Mouse (Mus musculus) megakaryocyte, embryonic 14.5 days (primary cell): ENCODE measurements around the gene Rsph9. TPM values are rescaled to one million over a fixed set of nuclear protein-coding genes. Genes with fewer than 3 reads are reported as not detected.

Source experiments
- H3K27me3 ChIP-seq: replicated peaks from 2 replicates; pipeline ENCODE3; 2012; ENCODE audit warnings: inconsistent platforms
- H3K36me3 ChIP-seq: replicated peaks from 2 replicates; pipeline ENCODE3; 2012; ENCODE audit warnings: low read length, inconsistent platforms, mixed read lengths
- H3K4me1 ChIP-seq: 2 replicates; pipeline ENCODE4 v1.6.1; 2012; ENCODE audit warnings: inconsistent platforms
- H3K4me3 ChIP-seq: replicated peaks from 2 replicates; pipeline ENCODE3; 2012; ENCODE audit warnings: moderate library complexity, mild to moderate bottlenecking, inconsistent platforms
- H3K9me3 ChIP-seq: 2 replicates; pipeline ENCODE4 v1.6.1; 2012; ENCODE audit warnings: inconsistent platforms
- FLI1 ChIP-seq: IDR thresholded peaks from 2 replicates; pipeline ENCODE4 v1.6.1; 2012; ENCODE audit warnings: low read length, inconsistent platforms, mixed read lengths
- GATA1 ChIP-seq: IDR thresholded peaks from 3 replicates; pipeline ENCODE4 v1.6.1; 2012; ENCODE audit warnings: mixed read lengths, low read length, inconsistent platforms, borderline replicate concordance
- polyA plus RNA-seq: library from polyadenylated mRNA; stranded (reverse); fragments of >175 nt; gene quantifications from 2 replicates; pipeline ENCODE4 v1.2.3, GENCODE M21; 2012; ENCODE audit warnings: low replicate concordance; ENCODE audit not compliant: insufficient read depth

Gene Rsph9
- polyA plus RNA-seq, 1 experiment = not detected

- peaks cover 4% of the 10 kb centered on the region for H3K9me3 ChIP-seq
- H3K27me3 ChIP-seq = peaks cover 23% of the 10 kb centered on the region
- no peak overlapping the region for H3K4me3 ChIP-seq
- H3K36me3 ChIP-seq = no peaks in the 10 kb centered on the region
- H3K4me1 ChIP-seq = peaks cover 20% of the 10 kb centered on the region
- TF ChIP-seq FLI1 (no peak), GATA1 (no peak)
Measured at GRCm38 (mm10) chr17:46081042-46081441, 63.0 kb downstream of the Rsph9 start.

GRCm38 (mm10) chr17:46080388-46080787, 63.6 kb downstream of the Rsph9 start:
- TF ChIP-seq GATA1 (no peak), FLI1 (no peak)
- Histone ChIP-seq H3K4me3 (no peak overlapping the region), H3K4me1 (peaks cover 26% of the 10 kb centered on the region), H3K36me3 (no peaks in the 10 kb centered on the region), H3K9me3 (peaks cover 4% of the 10 kb centered on the region), H3K27me3 (peaks cover 23% of the 10 kb centered on the region)

DNA sequence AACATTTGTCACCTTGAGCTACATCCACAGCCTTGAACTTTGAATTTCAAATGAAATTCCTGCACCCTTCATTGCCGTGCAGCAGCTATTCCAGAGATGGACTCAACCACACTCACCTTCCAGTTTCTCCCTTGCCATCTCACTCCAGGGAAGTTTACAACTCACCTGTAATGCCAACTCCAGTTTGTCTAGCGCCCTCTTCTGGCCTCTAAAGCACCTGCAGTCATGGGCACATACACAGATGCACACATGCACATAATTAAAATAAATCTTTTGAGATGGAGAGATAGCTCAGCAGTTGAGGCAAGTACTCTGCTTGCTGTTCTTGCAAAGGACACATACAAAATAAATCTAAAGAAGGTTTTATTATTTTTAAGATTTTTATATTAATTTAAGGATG, 65.0 kb downstream of the Rsph9 start:
- TF ChIP-seq FLI1 = no peak
- no peak for TF ChIP-seq GATA1
- H3K36me3 ChIP-seq = no peaks in the 10 kb centered on the region
- no peak overlapping the region for H3K4me3 ChIP-seq
- peaks cover 35% of the 10 kb centered on the region for H3K4me1 ChIP-seq
- H3K9me3 ChIP-seq = peaks cover 4% of the 10 kb centered on the region
- peaks cover 13% of the 10 kb centered on the region for H3K27me3 ChIP-seq

DNA sequence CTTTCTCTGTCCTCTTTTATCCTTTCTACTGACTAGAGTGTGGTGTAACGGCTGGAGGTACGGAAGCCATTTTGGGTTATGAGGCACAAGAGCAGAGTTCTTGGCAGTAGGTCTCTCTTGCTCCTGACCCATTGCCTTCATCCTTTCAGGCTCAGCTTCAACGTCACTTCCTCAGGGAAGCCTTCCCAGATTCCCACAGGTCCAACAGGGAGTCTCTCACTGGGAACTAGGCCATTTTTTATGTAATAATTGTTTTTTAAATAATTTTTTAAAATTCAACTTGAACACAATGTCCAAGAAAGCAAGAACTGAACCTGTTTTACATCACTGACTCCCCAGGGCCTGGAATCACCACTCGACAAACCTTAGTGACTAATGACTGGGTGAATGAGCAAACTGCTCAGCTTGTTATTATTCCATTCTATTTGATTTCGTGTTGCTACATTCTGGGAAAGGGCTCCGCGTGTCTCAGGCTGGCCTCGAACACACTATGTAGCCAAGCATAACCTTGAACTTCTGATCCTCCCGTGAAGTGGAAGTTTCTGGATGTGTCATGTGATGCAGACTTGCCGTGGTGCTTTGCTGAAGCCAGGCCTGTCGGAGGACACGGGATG, 66.0 kb downstream of the Rsph9 start:
- TF ChIP-seq GATA1 (no peak), FLI1 (no peak)
- no peak overlapping the region for H3K4me3 ChIP-seq
- peaks cover 4% of the 10 kb centered on the region for H3K9me3 ChIP-seq
- H3K4me1 ChIP-seq = peaks cover 36% of the 10 kb centered on the region
- peaks cover 10% of the 10 kb centered on the region for H3K27me3 ChIP-seq
- no peaks in the 10 kb centered on the region for H3K36me3 ChIP-seq

GRCm38 (mm10) chr17:46076260-46076551, 67.8 kb downstream of the Rsph9 start:
- H3K9me3 ChIP-seq = peaks cover 4% of the 10 kb centered on the region
- H3K4me1 ChIP-seq = peaks cover 50% of the 10 kb centered on the region
- H3K36me3 ChIP-seq = no peaks in the 10 kb centered on the region
- H3K27me3 ChIP-seq = peaks cover 3% of the 10 kb centered on the region
- no peak overlapping the region for H3K4me3 ChIP-seq
- TF ChIP-seq GATA1 = no peak
- no peak for TF ChIP-seq FLI1

DNA sequence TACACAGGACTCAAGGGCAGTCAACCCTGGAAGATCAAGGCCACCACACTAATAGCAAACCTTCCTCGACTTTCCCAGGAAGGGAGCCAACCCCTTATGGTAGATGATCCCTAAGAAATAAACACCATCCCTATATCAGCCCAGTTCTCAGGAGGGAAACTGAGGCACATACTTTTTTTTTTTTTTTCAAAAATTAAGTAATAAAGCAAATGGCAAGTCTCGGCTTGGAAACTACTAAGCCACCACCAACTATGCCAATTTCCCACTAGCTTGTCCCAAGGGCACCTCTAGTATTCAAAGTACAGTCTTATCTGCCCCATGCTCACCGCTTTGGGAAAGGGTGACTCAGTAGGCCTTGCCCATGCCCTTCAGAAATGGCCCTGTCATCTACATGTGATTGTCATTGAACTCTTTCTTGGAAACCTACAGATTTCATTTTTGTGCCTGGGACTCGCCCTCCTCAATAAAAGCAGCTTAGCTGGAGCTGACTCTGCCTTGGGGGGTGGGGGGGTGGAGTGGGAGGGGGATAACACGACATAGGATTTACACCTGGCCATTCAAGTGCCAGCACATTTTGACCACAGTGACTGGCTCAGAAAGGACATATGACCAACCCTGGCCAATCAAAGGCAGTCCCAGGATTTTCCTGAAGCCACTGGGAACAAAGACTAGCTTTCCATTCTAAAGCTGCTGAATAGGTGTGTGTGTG, 68.3 kb downstream of the Rsph9 start:
- no peak; the same call in 2 of the 3 replicates for TF ChIP-seq GATA1
- TF ChIP-seq FLI1 = no peak
- H3K4me1 ChIP-seq = peaks cover 54% of the 10 kb centered on the region
- peaks cover 4% of the 10 kb centered on the region for H3K9me3 ChIP-seq
- no peaks in the 10 kb centered on the region for H3K36me3 ChIP-seq
- no peak overlapping the region for H3K4me3 ChIP-seq
- H3K27me3 ChIP-seq = peaks cover 3% of the 10 kb centered on the region

- Histone ChIP-seq H3K27me3 (no peaks in the 10 kb centered on the region), H3K4me3 (peak overlapping the region; percentile 73), H3K36me3 (no peaks in the 10 kb centered on the region), H3K4me1 (peaks cover 60% of the 10 kb centered on the region), H3K9me3 (peaks cover 4% of the 10 kb centered on the region)
- TF ChIP-seq FLI1 = no peak
- TF ChIP-seq GATA1 = no peak
Measured at GRCm38 (mm10) chr17:46075116-46075485, 68.9 kb downstream of the Rsph9 start.

- no peaks in the 10 kb centered on the region for H3K36me3 ChIP-seq
- peaks cover 65% of the 10 kb centered on the region for H3K4me1 ChIP-seq
- peak overlapping the region; percentile 90 for H3K4me3 ChIP-seq
- no peaks in the 10 kb centered on the region for H3K27me3 ChIP-seq
- TF ChIP-seq GATA1 = no peak
- no peak for TF ChIP-seq FLI1
- peaks cover 4% of the 10 kb centered on the region for H3K9me3 ChIP-seq
Measured at GRCm38 (mm10) chr17:46074398-46075115, 69.5 kb downstream of the Rsph9 start.

GRCm38 (mm10) chr17:46073730-46074301, 70.2 kb downstream of the Rsph9 start:
- Histone ChIP-seq H3K36me3 (no peaks in the 10 kb centered on the region), H3K27me3 (no peaks in the 10 kb centered on the region), H3K4me1 (peaks cover 70% of the 10 kb centered on the region), H3K4me3 (peak overlapping the region; percentile 90), H3K9me3 (peaks cover 1% of the 10 kb centered on the region)
- TF ChIP-seq FLI1 (no peak), GATA1 (no peak)

Other genes starting within 250 kb of the Rsph9 start
- 48.1 and 103 TPM in 2 replicates for gene Vegfa, start 111.8 kb downstream of the Rsph9 start, polyA plus RNA-seq
- 33.8 and 77.2 TPM in 2 replicates for gene Mrps18a, start 33.2 kb downstream of the Rsph9 start, polyA plus RNA-seq
- 8.8 and 18.5 TPM in 2 replicates for gene Mad2l1bp, start 9.3 kb upstream of the Rsph9 start, polyA plus RNA-seq
- 65.9 and 69.9 TPM in 2 replicates for gene Gtpbp2, start 16.8 kb upstream of the Rsph9 start, polyA plus RNA-seq
- gene Polh, start 58.4 kb upstream of the Rsph9 start, polyA plus RNA-seq = 0.35 and 1.6 TPM in 2 replicates
- gene Xpo5, start 58.6 kb upstream of the Rsph9 start, polyA plus RNA-seq = 2.1 and 4.5 TPM in 2 replicates
- 10.9 TPM in 1 of 2 replicates, not detected in the other for gene Polr1c, start 103.8 kb upstream of the Rsph9 start, polyA plus RNA-seq
- 213 and 264 TPM in 2 replicates for gene Yipf3, start 103.9 kb upstream of the Rsph9 start, polyA plus RNA-seq
- gene Lrrc73, start 109.3 kb upstream of the Rsph9 start, polyA plus RNA-seq = 3.6 and 5.3 TPM in 2 replicates
- gene Tjap1, start 138.8 kb upstream of the Rsph9 start, polyA plus RNA-seq = 42.7 and 59.0 TPM in 2 replicates
- not detected in 2 replicates for gene Dlk2, start 153.2 kb upstream of the Rsph9 start, polyA plus RNA-seq
- gene Abcc10, start 184.1 kb upstream of the Rsph9 start, polyA plus RNA-seq = 6.4 and 13.4 TPM in 2 replicates
- gene Zfp318, start 239.5 kb upstream of the Rsph9 start, polyA plus RNA-seq = 0.84 and 1.2 TPM in 2 replicates